Mouse (Mus musculus) MEL (cell line): ENCODE data around the gene Gstm6. TPM values are rescaled to one million over a fixed set of nuclear protein-coding genes. Genes with fewer than 3 reads are reported as not detected.
A peak's percentile ranks its signal among the peaks of the same experiment; 100 is the strongest.

Experiments used
- DNase-seq: peaks from one replicate; pipeline ENCODE4 v3.0.0; 2011; ENCODE audit warnings: low read depth, low spot score
- H3K27ac ChIP-seq: 2 replicates; pipeline ENCODE4 v1.5.1; 2012; ENCODE audit warnings: low read depth, mild to moderate bottlenecking, control low read depth, low read length, moderate library complexity; ENCODE audit not compliant: control insufficient read depth
- H3K27me3 ChIP-seq, 2 experiments: fragments of 150-350 bp in 1 of 2; sonication (generic) in 1 of 2; 2 replicates each; pipeline ENCODE4 v1.6.1; 2012; ENCODE audit warnings: low read length in 2 of 2, mild to moderate bottlenecking in 2 of 2, improper control_type of control experiment in 1 of 2, moderate library complexity in 1 of 2; ENCODE audit not compliant: insufficient read depth in 2 of 2, control insufficient read depth in 1 of 2
- H3K36me3 ChIP-seq, 2 experiments: 2 replicates each; pipeline ENCODE4 v1.6.1; 2012 to 2014; ENCODE audit warnings: low read length in 2 of 2, improper control_type of control experiment in 1 of 2, inconsistent platforms in 1 of 2, mild to moderate bottlenecking in 1 of 2; ENCODE audit not compliant: insufficient read depth in 2 of 2, control insufficient read depth in 1 of 2
- H3K4me1 ChIP-seq, 2 experiments: fragments of 150-350 bp in 1 of 2; sonication (generic) in 1 of 2; 2 replicates each; pipeline ENCODE4 v1.6.1; 2012; ENCODE audit warnings: low read length in 2 of 2, improper control_type of control experiment in 1 of 2, mild to moderate bottlenecking in 1 of 2; ENCODE audit not compliant: insufficient read depth in 2 of 2, control insufficient read depth in 1 of 2
- H3K4me3 ChIP-seq, 2 experiments: fragments of 150-350 bp in 1 of 2; sonication (generic) in 1 of 2; 2 replicates each; pipeline ENCODE4 v1.5.1; 2012; ENCODE audit warnings: low read depth in 2 of 2, low read length in 2 of 2, mild to moderate bottlenecking in 2 of 2, moderate library complexity in 2 of 2, control low read depth in 1 of 2, improper control_type of control experiment in 1 of 2; ENCODE audit not compliant: control insufficient read depth in 1 of 2, insufficient read depth in 1 of 2
- H3K79me2 ChIP-seq: 2 replicates; pipeline ENCODE4 v1.6.1; 2012; ENCODE audit warnings: mild to moderate bottlenecking, low read length, moderate library complexity; ENCODE audit not compliant: control insufficient read depth, poor library complexity, insufficient read depth
- H3K9ac ChIP-seq: 2 replicates; pipeline ENCODE4 v1.6.1; 2012; ENCODE audit warnings: low read depth, mild to moderate bottlenecking, control low read depth, low read length, moderate library complexity; ENCODE audit not compliant: control insufficient read depth, poor library complexity, severe bottlenecking
- H3K9me3 ChIP-seq: fragments of 150-350 bp; sonication (generic); replicated peaks from 2 replicates; pipeline ENCODE4 v1.6.1; 2012; ENCODE audit warnings: mild to moderate bottlenecking, low read length, improper control_type of control experiment, moderate library complexity; ENCODE audit not compliant: insufficient read depth
- CTCF ChIP-seq, 3 experiments: IDR thresholded peaks in 2 of 3; conservative IDR thresholded peaks in 1 of 3; 2 replicates each; pipeline ENCODE4 v1.5.1; 2011 to 2012; ENCODE audit warnings: low read length in 3 of 3, low read depth in 2 of 3, mild to moderate bottlenecking in 2 of 3, improper control_type of control experiment in 1 of 3, inconsistent platforms in 1 of 3, mixed read lengths in 1 of 3, moderate library complexity in 1 of 3; ENCODE audit not compliant: control insufficient read depth in 1 of 3, insufficient read depth in 1 of 3, poor library complexity in 1 of 3, severe bottlenecking in 1 of 3
- E2F4 ChIP-seq: IDR thresholded peaks from 2 replicates; pipeline ENCODE4 v1.6.1; 2011; ENCODE audit warnings: low read depth, low read length, improper control_type of control experiment, borderline replicate concordance
- ELF1 ChIP-seq: IDR thresholded peaks from 2 replicates; pipeline ENCODE4 v1.6.1; 2014; ENCODE audit warnings: low read depth, mild to moderate bottlenecking, inconsistent platforms, low read length, improper control_type of control experiment, moderate library complexity
- HCFC1 ChIP-seq: IDR thresholded peaks from 2 replicates; pipeline ENCODE4 v1.6.1; 2012; ENCODE audit warnings: low read depth, mild to moderate bottlenecking, inconsistent platforms, low read length, improper control_type of control experiment, moderate library complexity
- KAT2A ChIP-seq: conservative IDR thresholded peaks from 2 replicates; pipeline ENCODE4 v1.6.1; 2012; ENCODE audit warnings: low read depth, low read length, improper control_type of control experiment, inconsistent platforms
- MAX ChIP-seq: IDR thresholded peaks from 2 replicates; pipeline ENCODE4 v1.6.1; 2011; ENCODE audit warnings: low read length, improper control_type of control experiment
- MYC ChIP-seq: IDR thresholded peaks from 2 replicates; pipeline ENCODE4 v1.6.1; 2011; ENCODE audit warnings: low read depth, mild to moderate bottlenecking, low read length, improper control_type of control experiment, moderate library complexity
- NELFE ChIP-seq: IDR thresholded peaks from 2 replicates; pipeline ENCODE4 v1.6.1; 2011; ENCODE audit warnings: low read depth, low read length, improper control_type of control experiment
- POLR2A ChIP-seq, 2 experiments: IDR thresholded peaks; 2 replicates each; pipeline ENCODE4 v1.6.1; 2011 to 2012; ENCODE audit warnings: low read length in 2 of 2, mild to moderate bottlenecking in 2 of 2, control low read depth in 1 of 2, improper control_type of control experiment in 1 of 2, low read depth in 1 of 2, moderate library complexity in 1 of 2; ENCODE audit not compliant: control insufficient read depth in 1 of 2, insufficient read depth in 1 of 2, poor library complexity in 1 of 2
- POLR2AphosphoS2 ChIP-seq: IDR thresholded peaks from 2 replicates; pipeline ENCODE4 v1.6.1; 2011; ENCODE audit warnings: low read length, improper control_type of control experiment
- RCOR1 ChIP-seq: IDR thresholded peaks from 2 replicates; pipeline ENCODE4 v1.6.1; 2012; ENCODE audit warnings: low read depth, mild to moderate bottlenecking, inconsistent platforms, low read length, improper control_type of control experiment
- TAL1 ChIP-seq: IDR thresholded peaks from 2 replicates; pipeline ENCODE4 v1.6.1; 2012; ENCODE audit warnings: mild to moderate bottlenecking, inconsistent platforms, low read length, moderate library complexity, mixed read lengths
- TBP ChIP-seq: IDR thresholded peaks from 2 replicates; pipeline ENCODE4 v1.8.0; 2011; ENCODE audit warnings: low read depth, low read length, improper control_type of control experiment
- TCF12 ChIP-seq: IDR thresholded peaks from 2 replicates; pipeline ENCODE4 v1.6.1; 2014; ENCODE audit warnings: low read depth, mild to moderate bottlenecking, inconsistent platforms, low read length, improper control_type of control experiment, moderate library complexity
- USF1 ChIP-seq: IDR thresholded peaks from 2 replicates; pipeline ENCODE4 v1.6.1; 2014; ENCODE audit warnings: low read depth, mild to moderate bottlenecking, inconsistent platforms, low read length, improper control_type of control experiment, moderate library complexity
- ZC3H11A ChIP-seq: IDR thresholded peaks from 2 replicates; pipeline ENCODE4 v1.6.1; 2012; ENCODE audit warnings: low read depth, mild to moderate bottlenecking, inconsistent platforms, low read length, improper control_type of control experiment
- polyA plus RNA-seq, 2 experiments: library from polyadenylated mRNA; stranded (reverse) in 1 of 2; unstranded in 1 of 2; fragments of >175 nt in 1 of 2; fragments of >200 nt in 1 of 2; gene quantifications; 2 replicates each; pipeline versions ENCODE4 v1.2.1 to v1.2.4; 2012; ENCODE audit warnings: low replicate concordance in 2 of 2, low read depth in 1 of 2; ENCODE audit not compliant: insufficient read length in 2 of 2, insufficient read depth in 1 of 2, missing spikeins in 1 of 2
- total RNA-seq: library from RNA; depleted of rRNA; stranded (reverse); fragments of 300-350 nt; gene quantifications from 2 replicates; pipeline ENCODE4 v1.2.3, GENCODE M21; 2012

Gstm6 gene
- total and polyA plus RNA-seq, 3 experiments, result 0.13 TPM; not detected in 2

GRCm38 (mm10) chr3:107982726-107983125 is 39.2 kb upstream of the Gstm6 start:
- H3K36me3 ChIP-seq, result no peaks in the 10 kb centered on the region
- H3K4me1 ChIP-seq, result no peaks in the 10 kb centered on the region
- no peak for TF ChIP-seq USF1
- no peak for TF ChIP-seq MYC
- TF ChIP-seq TAL1, result no peak
- no peak for TF ChIP-seq ZC3H11A
- TF ChIP-seq NELFE, result no peak
- no peak for TF ChIP-seq ELF1
- TF ChIP-seq TBP, result no peak
- TF ChIP-seq E2F4, result no peak
- TF ChIP-seq TCF12, result no peak
- TF ChIP-seq POLR2AphosphoS2, result no peak
- no peak for TF ChIP-seq HCFC1
- TF ChIP-seq CTCF (IDR thresholded peaks at IDR 0.05 in 2 of 3, conservative IDR thresholded peaks at IDR 0.05 in 1 of 3; ENCODE audit: control insufficient read depth in 1 of 3, insufficient read depth in 1 of 3, low read depth in 2 of 3, low read length in 3 of 3, poor library complexity in 1 of 3, severe bottlenecking in 1 of 3), result no peak
- TF ChIP-seq POLR2A (IDR thresholded peaks at IDR 0.05; ENCODE audit: control insufficient read depth in 1 of 2, insufficient read depth in 1 of 2, low read depth in 1 of 2, low read length in 2 of 2, poor library complexity in 1 of 2), result no peak
- no peak for TF ChIP-seq KAT2A
- TF ChIP-seq MAX, result no peak
- TF ChIP-seq RCOR1, result no peak
- TF ChIP-seq, all 39 proteins: peak for 0
- Histone ChIP-seq H3K79me2 (no peaks in the 10 kb centered on the region), H3K27ac (no peak overlapping the region), H3K27me3 (peaks cover 7 to 13% of the 10 kb centered on the region in 2 experiments; a peak in 3 of 4 replicates), H3K4me3 (no peak overlapping the region), H3K9ac (no peak overlapping the region), H3K9me3 (no peaks in the 10 kb centered on the region)
- DNase-seq, result no peak

GRCm38 (mm10) chr3:107981261-107981660 is 37.7 kb upstream of the Gstm6 start:
- Histone ChIP-seq H3K27me3 (peaks cover 7 to 13% of the 10 kb centered on the region in 2 experiments; a peak in 3 of 4 replicates), H3K9me3 (no peaks in the 10 kb centered on the region), H3K9ac (no peak overlapping the region), H3K27ac (no peak overlapping the region), H3K4me1 (no peaks in the 10 kb centered on the region), H3K4me3 (no peak overlapping the region), H3K36me3 (no peaks in the 10 kb centered on the region), H3K79me2 (no peaks in the 10 kb centered on the region)
- no peak for TF ChIP-seq E2F4
- TF ChIP-seq CTCF (IDR thresholded peaks at IDR 0.05 in 2 of 3, conservative IDR thresholded peaks at IDR 0.05 in 1 of 3; ENCODE audit: control insufficient read depth in 1 of 3, insufficient read depth in 1 of 3, low read depth in 2 of 3, low read length in 3 of 3, poor library complexity in 1 of 3, severe bottlenecking in 1 of 3), result 0 out of 6 replicates have a peak, but pooled peaks of 1 of the 3 experiments have one; percentile 5
- no peak for DNase-seq
